Comparison of ENCODE assay signal across 11 mouse cellular contexts in the genomic region with DNA sequence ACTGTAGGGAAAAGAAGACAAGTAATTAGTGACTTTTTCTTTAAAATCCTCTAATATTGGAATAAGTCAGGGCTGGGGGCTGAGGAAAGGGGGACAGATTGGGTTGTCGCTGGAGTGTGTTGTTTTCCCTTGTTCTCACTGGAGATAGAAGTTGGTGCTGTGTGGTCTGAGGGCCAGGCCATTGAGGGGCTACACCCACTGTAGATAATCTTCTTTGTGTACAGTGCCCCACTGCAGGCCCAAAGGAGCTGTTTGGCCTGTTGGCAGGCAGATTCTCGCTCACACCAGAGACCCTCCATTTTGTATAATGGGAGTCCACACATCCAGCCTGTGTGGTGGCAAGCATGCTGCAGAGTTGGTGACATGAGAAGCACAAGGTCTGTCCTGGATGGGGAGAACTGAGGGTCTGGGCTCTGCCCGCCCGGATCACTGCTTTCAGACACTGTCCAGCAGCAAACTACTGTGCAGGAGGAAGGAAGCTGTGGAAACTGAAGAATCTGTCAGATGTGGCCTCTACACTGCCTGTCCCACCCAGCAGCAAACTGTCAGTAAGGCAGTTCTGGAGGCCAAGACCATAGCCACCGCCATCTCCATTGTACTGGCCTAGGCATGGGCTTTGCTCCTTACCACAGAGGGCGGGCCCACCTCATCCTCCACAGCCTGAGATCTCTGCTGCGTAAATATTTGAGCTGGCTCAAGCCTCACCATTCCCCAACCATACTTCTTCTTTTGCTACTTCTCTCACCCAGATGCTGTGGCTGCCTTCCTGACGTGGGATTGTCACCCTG. TPM values are rescaled to one million over a fixed set of nuclear protein-coding genes. Genes with fewer than 3 reads are reported as not detected.
DNase-seq lines count a peak whose midpoint lies in the region; ATAC-seq and TF ChIP-seq lines count a peak whose summit lies in the region.
"Had no signal": no experiment of that assay in that cellular context is flagged by ENCODE, and none has a peak within 500 bp of the region (broad histone marks: within the 10 kb centered on the region; RNA-seq: fewer than 3 reads in every experiment).

No protein-coding gene starts in this region.

- no peaks in the 10 kb centered on the region for H3K36me3 ChIP-seq in heart, embryonic 12.5 days
- H3K36me3 ChIP-seq in neural tube, embryonic 13.5 days: no peaks in the 10 kb centered on the region
- no peaks in the 10 kb centered on the region for H3K36me3 ChIP-seq in neural tube, embryonic 15.5 days
- peaks cover 5% of the 10 kb centered on the region for H3K36me3 ChIP-seq in liver, postnatal 0 days (replicated peaks; ENCODE audit: insufficient read depth, low read length)
- H3K36me3 ChIP-seq: forebrain, embryonic 12.5 days had no signal

- H3K27ac ChIP-seq in heart, embryonic 12.5 days (ENCODE audit: poor library complexity, severe bottlenecking): peak overlapping the region; percentile 53
- 0 out of 2 replicates have a peak overlapping the region, but pooled peaks have one; percentile 42 for H3K27ac ChIP-seq in neural tube, embryonic 13.5 days (replicated peaks)
- no peak overlapping the region; the same call in 1 of the 2 replicates for H3K27ac ChIP-seq in neural tube, embryonic 15.5 days (replicated peaks)
- peak overlapping the region; percentile 71 for H3K27ac ChIP-seq in liver, postnatal 0 days (ENCODE audit: low read depth)
- H3K27ac ChIP-seq: forebrain, embryonic 12.5 days had no signal

- no peak for TF ChIP-seq EP300 in liver, postnatal 0 days (IDR thresholded peaks at IDR 0.05; ENCODE audit: low read depth)

- H3K9ac ChIP-seq in heart, embryonic 12.5 days: no peak overlapping the region
- no peak overlapping the region for H3K9ac ChIP-seq in neural tube, embryonic 13.5 days
- H3K9ac ChIP-seq in neural tube, embryonic 15.5 days (replicated peaks): no peak overlapping the region
- H3K9ac ChIP-seq in liver, postnatal 0 days (replicated peaks): peak overlapping the region; percentile 30; the same call in 1 of the 2 replicates
- H3K9ac ChIP-seq: forebrain, embryonic 12.5 days had no signal

- H3K4me2 ChIP-seq in heart, embryonic 12.5 days: no peak overlapping the region
- no peak overlapping the region for H3K4me2 ChIP-seq in neural tube, embryonic 13.5 days
- no peak overlapping the region for H3K4me2 ChIP-seq in neural tube, embryonic 15.5 days
- peak overlapping the region; percentile 43 for H3K4me2 ChIP-seq in liver, postnatal 0 days (ENCODE audit: low read depth, low read length)
- H3K4me2 ChIP-seq: forebrain, embryonic 12.5 days had no signal

- 60% methylated on average over 8 of the region's 8 CpGs for WGBS in heart, embryonic 12.5 days
- 81% methylated on average over 8 of the region's 8 CpGs for WGBS in neural tube, embryonic 13.5 days
- 83% methylated on average over 8 of the region's 8 CpGs for WGBS in neural tube, embryonic 15.5 days
- 29% methylated on average over 8 of the region's 8 CpGs for WGBS in liver, postnatal 0 days (ENCODE audit: insufficient replicate concordance)

- ATAC-seq in heart, embryonic 12.5 days (ENCODE audit: insufficient number of reproducible peaks, low FRiP score): peak; percentile 60
- peak; percentile 57; the same call in 1 of the 2 replicates for ATAC-seq in neural tube, embryonic 13.5 days (ENCODE audit: low read depth)
- ATAC-seq in neural tube, embryonic 15.5 days (ENCODE audit: low FRiP score): no peak
- peak; percentile 45; the same call in 1 of the 2 replicates for ATAC-seq in liver, postnatal 0 days

- no peaks in the 10 kb centered on the region for H3K9me3 ChIP-seq in heart, embryonic 12.5 days (replicated peaks)
- no peaks in the 10 kb centered on the region for H3K9me3 ChIP-seq in neural tube, embryonic 13.5 days
- H3K9me3 ChIP-seq in neural tube, embryonic 15.5 days (replicated peaks): no peaks in the 10 kb centered on the region
- H3K9me3 ChIP-seq in liver, postnatal 0 days (ENCODE audit: low read length): no peaks in the 10 kb centered on the region
- H3K9me3 ChIP-seq: forebrain, embryonic 12.5 days had no signal

- peaks cover 53% of the 10 kb centered on the region for H3K4me1 ChIP-seq in heart, embryonic 12.5 days (replicated peaks)
- peaks cover 47% of the 10 kb centered on the region for H3K4me1 ChIP-seq in neural tube, embryonic 13.5 days (replicated peaks)
- H3K4me1 ChIP-seq in neural tube, embryonic 15.5 days: peaks cover 27% of the 10 kb centered on the region
- H3K4me1 ChIP-seq in liver, postnatal 0 days (ENCODE audit: insufficient read depth): peaks cover 31% of the 10 kb centered on the region

- no peak for DNase-seq in heart, adult 8-10 months (ENCODE audit: low spot score)
- DNase-seq in liver, postnatal 0 days: peak; percentile 23
- DNase-seq in left cerebral cortex, postnatal 14 days (ENCODE audit: low spot score in 2 of 2): no peak
- no peak for DNase-seq in urinary bladder, postnatal 36 days (ENCODE audit: low spot score in 2 of 2)
- DNase-seq in thymus, postnatal 36 days: no peak
- DNase-seq: cerebellum, postnatal 14 days; kidney, postnatal 25 days had no signal

- TF ChIP-seq CTCF in liver, postnatal 0 days (IDR thresholded peaks at IDR 0.05; ENCODE audit: low read depth): no peak

- H3K27me3 ChIP-seq in heart, embryonic 12.5 days (replicated peaks): no peaks in the 10 kb centered on the region
- H3K27me3 ChIP-seq in neural tube, embryonic 13.5 days: no peaks in the 10 kb centered on the region
- H3K27me3 ChIP-seq in neural tube, embryonic 15.5 days (replicated peaks): no peaks in the 10 kb centered on the region
- H3K27me3 ChIP-seq in liver, postnatal 0 days (ENCODE audit: insufficient read depth, low read length): no peaks in the 10 kb centered on the region
- H3K27me3 ChIP-seq: forebrain, embryonic 12.5 days had no signal

- no peak overlapping the region for H3K4me3 ChIP-seq in heart, embryonic 12.5 days
- no peak overlapping the region for H3K4me3 ChIP-seq in neural tube, embryonic 13.5 days
- no peak overlapping the region for H3K4me3 ChIP-seq in neural tube, embryonic 15.5 days (replicated peaks)
- H3K4me3 ChIP-seq in liver, postnatal 0 days (ENCODE audit: low read depth, low read length): no peak overlapping the region
- H3K4me3 ChIP-seq: forebrain, embryonic 12.5 days had no signal

- intact Hi-C loops in left cerebral cortex, postnatal 14 days (cut with DNase I): no loop called here

RNA-seq across cellular contexts. Expression of a gene that starts 30.0 kb away (rescaled TPM):
- polyA plus RNA-seq in heart, embryonic 12.5 days (2016; fragmentation: Nextera tagmentation; extraction: Ambion mirVana): 25.2 and 27.1 TPM in 2 replicates
- 10 to 100 TPM; 12.3 to 18.1 (median 16.0) TPM for total RNA-seq in heart, adult 8-10 months (2022)
- polyA plus RNA-seq in neural tube, embryonic 13.5 days (2015; fragmentation: Nextera tagmentation; extraction: Ambion mirVana): 42.3 and 44.4 TPM in 2 replicates
- 39.5 and 41.2 TPM in 2 replicates for polyA plus RNA-seq in neural tube, embryonic 15.5 days (2015; fragmentation: Nextera tagmentation; extraction: Ambion mirVana)
- 7.4 and 8.4 TPM in 2 replicates for polyA plus RNA-seq in liver, postnatal 0 days (2015; fragmentation: Nextera tagmentation; extraction: Ambion mirVana)
- 100 to 1,000 TPM; 189 to 193 TPM for total RNA-seq in left cerebral cortex, postnatal 14 days (2021)
